ENCODE assay signal across 11 mouse cellular contexts in the genomic region with DNA sequence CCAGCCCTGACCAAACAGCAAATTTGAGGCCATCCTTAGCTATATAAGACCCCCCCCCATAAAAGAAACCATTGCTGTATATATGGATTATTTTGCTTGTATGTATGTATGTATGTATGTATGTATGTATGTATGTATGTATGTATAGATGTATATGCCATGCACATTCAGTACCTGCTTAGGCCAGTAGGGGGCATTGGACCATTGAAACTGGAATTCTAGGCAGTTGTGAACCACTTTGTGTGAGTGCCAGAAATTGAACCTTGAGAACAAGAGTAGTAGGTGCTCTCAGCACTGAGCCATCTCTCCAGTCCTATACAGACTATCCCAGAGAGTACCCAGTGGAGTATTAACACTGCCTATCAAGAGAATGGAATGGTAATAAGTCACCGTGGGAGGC.
DNase-seq lines count a peak whose midpoint lies in the region; ATAC-seq and TF ChIP-seq lines count a peak whose summit lies in the region.
"Had no signal": no experiment of that assay in that cellular context is flagged by ENCODE, and none has a peak within 500 bp of the region (broad histone marks: within the 10 kb centered on the region; RNA-seq: fewer than 3 reads in every experiment).

No protein-coding gene starts in this region.

- no peaks in the 10 kb centered on the region for H3K9me3 ChIP-seq in hindbrain, embryonic 10.5 days
- no peaks in the 10 kb centered on the region for H3K9me3 ChIP-seq in hindbrain, embryonic 14.5 days (ENCODE audit: control insufficient read depth, low read length)
- no peaks in the 10 kb centered on the region for H3K9me3 ChIP-seq in midbrain, postnatal 0 days (ENCODE audit: low read length)
- no peaks in the 10 kb centered on the region for H3K9me3 ChIP-seq in midbrain, embryonic 13.5 days
- H3K9me3 ChIP-seq in stomach, postnatal 0 days (ENCODE audit: control insufficient read depth, low read length), result no peaks in the 10 kb centered on the region
- H3K9me3 ChIP-seq: kidney, embryonic 15.5 days; neural tube, embryonic 13.5 days had no signal

- H3K4me1 ChIP-seq in hindbrain, embryonic 10.5 days (replicated peaks), result peaks cover 18% of the 10 kb centered on the region; the same call in 1 of the 2 replicates
- H3K4me1 ChIP-seq in hindbrain, embryonic 14.5 days (replicated peaks; ENCODE audit: control insufficient read depth, insufficient read depth, low read length), result no peaks in the 10 kb centered on the region
- no peaks in the 10 kb centered on the region for H3K4me1 ChIP-seq in midbrain, postnatal 0 days (ENCODE audit: insufficient read depth, low read length)
- H3K4me1 ChIP-seq in midbrain, embryonic 13.5 days (replicated peaks), result no peaks in the 10 kb centered on the region
- H3K4me1 ChIP-seq in stomach, postnatal 0 days (replicated peaks; ENCODE audit: control insufficient read depth, insufficient read depth), result no peaks in the 10 kb centered on the region
- H3K4me1 ChIP-seq: neural tube, embryonic 13.5 days had no signal

- 0 out of 2 replicates have a peak overlapping the region, but pooled peaks have one; percentile 5 for H3K27ac ChIP-seq in hindbrain, embryonic 10.5 days
- no peak overlapping the region for H3K27ac ChIP-seq in hindbrain, embryonic 14.5 days
- no peak overlapping the region for H3K27ac ChIP-seq in midbrain, postnatal 0 days (ENCODE audit: low read depth, low read length)
- H3K27ac ChIP-seq in midbrain, embryonic 13.5 days, result no peak overlapping the region
- H3K27ac ChIP-seq in stomach, postnatal 0 days (replicated peaks), result no peak overlapping the region
- H3K27ac ChIP-seq: neural tube, embryonic 13.5 days had no signal

- peak; percentile 63 for TF ChIP-seq CTCF in midbrain, postnatal 0 days (IDR thresholded peaks at IDR 0.05)
- TF ChIP-seq CTCF in stomach, postnatal 0 days (IDR thresholded peaks at IDR 0.05; ENCODE audit: low read depth), result peak; percentile 59

- TF ChIP-seq EP300 in stomach, postnatal 0 days (optimal IDR thresholded peaks at IDR 0.05), result no peak

- DNase-seq in hindbrain, embryonic 10.5 days (ENCODE audit: low spot score), result no peak
- DNase-seq in hindbrain, embryonic 14.5 days (ENCODE audit: low spot score), result no peak
- DNase-seq in midbrain, postnatal 0 days (ENCODE audit: low spot score), result peak; percentile 22
- peak; percentile 75 for DNase-seq in R1 (ENCODE audit: low read depth, low spot score)
- no peak for DNase-seq in stomach, postnatal 0 days (ENCODE audit: low spot score)
- no peak for DNase-seq in cerebellum, postnatal 4 days (ENCODE audit: low spot score in 2 of 2)
- DNase-seq: right cerebral cortex, postnatal 25 days; thymus, postnatal 14 days had no signal

- no peak for ATAC-seq in hindbrain, embryonic 14.5 days (ENCODE audit: low FRiP score)
- ATAC-seq in midbrain, postnatal 0 days (ENCODE audit: low FRiP score), result no peak
- no peak for ATAC-seq in midbrain, embryonic 13.5 days
- ATAC-seq in stomach, postnatal 0 days (ENCODE audit: low FRiP score, low TSS enrichment), result no peak

- 95% methylated on average over 1 of the region's 1 CpGs for WGBS in hindbrain, embryonic 10.5 days
- 92% methylated on average over 1 of the region's 1 CpGs for WGBS in hindbrain, embryonic 14.5 days
- WGBS in midbrain, postnatal 0 days, result 100% methylated on average over 1 of the region's 1 CpGs
- WGBS in midbrain, embryonic 13.5 days, result 98% methylated on average over 1 of the region's 1 CpGs
- WGBS in stomach, postnatal 0 days, result 87% methylated on average over 1 of the region's 1 CpGs

- H3K9ac ChIP-seq in hindbrain, embryonic 14.5 days, result no peak overlapping the region
- no peak overlapping the region for H3K9ac ChIP-seq in midbrain, postnatal 0 days (replicated peaks; ENCODE audit: low read length, poor library complexity, severe bottlenecking)
- no peak overlapping the region for H3K9ac ChIP-seq in midbrain, embryonic 13.5 days (replicated peaks)
- no peak overlapping the region for H3K9ac ChIP-seq in stomach, postnatal 0 days (ENCODE audit: low read length)
- H3K9ac ChIP-seq: kidney, embryonic 15.5 days; neural tube, embryonic 13.5 days had no signal

- no peak overlapping the region for H3K4me3 ChIP-seq in hindbrain, embryonic 10.5 days
- no peak overlapping the region for H3K4me3 ChIP-seq in hindbrain, embryonic 14.5 days (replicated peaks; ENCODE audit: low read length)
- H3K4me3 ChIP-seq in midbrain, postnatal 0 days (ENCODE audit: low read depth, low read length), result no peak overlapping the region
- no peak overlapping the region for H3K4me3 ChIP-seq in midbrain, embryonic 13.5 days (replicated peaks)
- H3K4me3 ChIP-seq in stomach, postnatal 0 days (ENCODE audit: low read depth, low read length), result no peak overlapping the region
- H3K4me3 ChIP-seq: kidney, embryonic 15.5 days; neural tube, embryonic 13.5 days had no signal

- H3K36me3 ChIP-seq in hindbrain, embryonic 10.5 days, result peaks cover 2% of the 10 kb centered on the region; the same call in 1 of the 2 replicates
- peaks cover 2% of the 10 kb centered on the region for H3K36me3 ChIP-seq in hindbrain, embryonic 14.5 days (replicated peaks; ENCODE audit: control insufficient read depth, insufficient read depth)
- H3K36me3 ChIP-seq in midbrain, postnatal 0 days (ENCODE audit: insufficient read depth, low read length), result peaks cover 2% of the 10 kb centered on the region; the same call in 1 of the 2 replicates
- H3K36me3 ChIP-seq in midbrain, embryonic 13.5 days, result peaks cover 2% of the 10 kb centered on the region; the same call in 1 of the 2 replicates
- H3K36me3 ChIP-seq in stomach, postnatal 0 days (ENCODE audit: control insufficient read depth, insufficient read depth, low read length), result no peaks in the 10 kb centered on the region

- no peaks in the 10 kb centered on the region for H3K27me3 ChIP-seq in hindbrain, embryonic 10.5 days (ENCODE audit: insufficient read depth, poor library complexity, severe bottlenecking)
- H3K27me3 ChIP-seq in hindbrain, embryonic 14.5 days (ENCODE audit: control insufficient read depth, insufficient read depth, low read length), result no peaks in the 10 kb centered on the region
- H3K27me3 ChIP-seq in midbrain, postnatal 0 days (ENCODE audit: insufficient read depth, low read length), result no peaks in the 10 kb centered on the region
- H3K27me3 ChIP-seq in midbrain, embryonic 13.5 days, result no peaks in the 10 kb centered on the region
- H3K27me3 ChIP-seq in stomach, postnatal 0 days (ENCODE audit: control insufficient read depth, insufficient read depth, low read length), result no peaks in the 10 kb centered on the region
- H3K27me3 ChIP-seq: kidney, embryonic 15.5 days; neural tube, embryonic 13.5 days had no signal

- H3K4me2 ChIP-seq in hindbrain, embryonic 14.5 days (replicated peaks), result no peak overlapping the region
- no peak overlapping the region for H3K4me2 ChIP-seq in midbrain, postnatal 0 days (ENCODE audit: low read depth, low read length, poor library complexity, severe bottlenecking)
- no peak overlapping the region for H3K4me2 ChIP-seq in midbrain, embryonic 13.5 days (replicated peaks)
- no peak overlapping the region for H3K4me2 ChIP-seq in stomach, postnatal 0 days (replicated peaks; ENCODE audit: low read depth)
- H3K4me2 ChIP-seq: kidney, embryonic 15.5 days; neural tube, embryonic 13.5 days had no signal

Comparison
In these comparisons a context has a peak if more than half of its experiments do, and no peak if none do; other contexts are left out.
1. DNase-seq: peak in midbrain, postnatal 0 days (single experiment) and R1 (single experiment); none in hindbrain, embryonic 10.5 days (single experiment), hindbrain, embryonic 14.5 days (single experiment), stomach, postnatal 0 days (single experiment) and cerebellum, postnatal 4 days (0 of 2).